Mouse (Mus musculus) embryonic fibroblast, embryonic 13.5 days (primary cell): Measurements from ENCODE around the gene Slc41a1.

Experiments used
- CTCF ChIP-seq: IDR thresholded peaks from 2 replicates; pipeline ENCODE4 v1.5.1; 2011; ENCODE audit warnings: mild to moderate bottlenecking, control low read depth, low read length, moderate library complexity, borderline replicate concordance; ENCODE audit not compliant: insufficient read depth
- POLR2A ChIP-seq: IDR thresholded peaks from 2 replicates; pipeline ENCODE4 v1.6.1; 2011; ENCODE audit warnings: low read depth, mild to moderate bottlenecking, control low read depth, low read length, moderate library complexity

GRCm38 (mm10) chr1:131808986-131809385 lies 18.3 kb upstream of the Slc41a1 start:
- no peak for TF ChIP-seq CTCF
- no peak for TF ChIP-seq POLR2A
